Mouse (Mus musculus): Measurements from ENCODE around the gene Cdc42ep2.
A peak's percentile ranks its signal among the peaks of the same experiment; 100 is the strongest.

Cdc42ep2 gene

GRCm38 (mm10) chr19:5924713-5925093 lies at the start of gene Cdc42ep2:
Cdc42ep2 (minus strand) TSS chr19:5924816.
- peak; percentile 88 to 89 for DNase-seq

- no peak for DNase-seq
Measured at GRCm38 (mm10) chr19:5967664-5968063, 43.0 kb upstream of the Cdc42ep2 start.

DNA sequence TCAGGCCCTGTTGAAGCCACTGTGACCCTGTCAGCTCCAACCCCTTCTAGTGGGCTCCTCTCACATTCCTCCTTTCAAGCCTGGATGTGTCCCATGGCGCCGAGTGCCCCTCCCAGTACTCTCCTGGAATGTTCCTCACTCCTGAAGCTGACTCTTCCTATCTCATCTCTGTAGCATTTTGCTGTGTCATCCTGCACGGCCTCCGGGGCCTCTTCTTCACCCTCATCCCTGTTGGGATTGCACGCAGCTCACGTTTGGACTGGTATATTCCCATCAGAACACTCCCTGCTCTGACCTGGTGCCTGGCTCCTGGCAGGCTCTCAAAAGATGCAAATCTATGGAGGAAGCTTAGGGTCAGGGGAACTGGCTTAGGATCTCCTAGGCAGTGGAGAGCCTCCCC lies 42.2 kb upstream of the Cdc42ep2 start:
- DNase-seq: no peak

DNA sequence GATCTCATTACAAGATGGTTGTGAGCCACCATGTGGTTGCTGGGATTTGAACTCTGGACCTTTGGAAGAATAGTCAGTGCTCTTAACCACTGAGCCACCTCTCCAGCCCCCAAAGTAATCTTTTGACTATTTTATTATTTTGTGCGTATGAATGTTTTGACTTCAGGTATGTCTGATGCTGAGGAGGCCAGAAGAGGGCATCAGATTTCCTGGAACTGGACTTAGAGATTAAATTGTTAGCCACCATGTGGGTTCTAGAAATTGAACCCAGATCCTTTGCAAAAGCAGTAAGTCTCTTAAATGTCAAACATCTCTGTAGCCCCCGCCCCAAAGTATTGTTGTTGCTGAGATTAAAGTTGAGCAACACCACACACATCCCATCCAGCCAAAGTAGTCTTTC lies 41.3 kb upstream of the Cdc42ep2 start:
- DNase-seq: no peak

GRCm38 (mm10) chr19:5965280-5965679 lies 40.7 kb upstream of the Cdc42ep2 start:
- DNase-seq: peak; percentile 20 to 44

DNA sequence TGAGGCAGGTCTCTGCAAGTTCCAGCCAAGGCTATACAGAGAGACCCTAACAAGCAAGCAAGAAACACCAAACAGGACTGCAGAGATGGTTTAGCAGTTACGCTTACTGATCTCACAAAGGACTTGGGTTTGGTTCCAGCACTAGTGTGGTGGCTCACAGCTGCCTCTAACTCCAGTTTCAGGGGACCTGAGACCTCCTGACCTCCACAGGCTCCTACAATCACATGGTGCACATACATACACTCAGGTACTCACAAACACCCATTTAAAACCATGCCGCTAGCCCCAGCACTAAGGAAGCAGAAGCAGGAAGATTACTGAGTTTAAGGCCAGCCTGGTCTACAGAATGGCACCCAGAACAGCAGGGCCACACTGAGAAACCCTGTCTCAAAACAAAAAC lies 40.2 kb upstream of the Cdc42ep2 start:
- no peak for DNase-seq

DNA sequence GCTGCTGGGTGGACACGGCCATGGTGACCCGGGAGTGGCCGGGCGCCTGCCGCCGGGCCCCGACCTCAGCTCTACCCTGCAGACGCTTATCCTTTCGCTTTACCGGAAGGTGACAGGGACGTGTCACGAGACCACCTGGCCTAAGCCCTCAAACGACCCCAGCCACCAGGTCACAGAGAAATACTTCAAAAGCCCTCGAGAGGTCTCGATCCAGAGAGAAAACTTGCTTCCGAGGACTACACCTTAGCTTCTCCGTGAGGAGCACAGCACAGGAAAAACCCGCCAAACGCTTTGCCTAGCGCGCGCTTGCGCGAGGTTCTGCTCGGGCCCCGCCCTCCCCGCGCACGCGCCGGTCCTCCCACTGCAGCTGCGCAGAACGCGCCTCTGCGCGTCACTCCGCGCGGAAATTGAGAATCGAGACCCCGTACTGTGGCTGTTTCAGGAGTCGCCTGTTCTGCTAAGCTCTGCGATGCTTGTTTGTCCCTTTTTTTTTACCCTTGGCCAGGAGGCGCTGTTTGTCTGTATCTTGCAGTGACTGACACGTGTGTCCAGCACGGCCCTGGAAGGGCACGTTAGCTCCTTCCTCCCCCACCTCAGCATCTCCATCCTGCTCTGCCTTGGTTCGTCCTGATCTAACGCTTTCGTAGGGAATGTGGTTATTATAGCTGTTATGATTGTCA lies 39.4 kb upstream of the Cdc42ep2 start, which contains the start of gene Pola2:
Gene Pola2, minus strand, starts transcription at position 320 of the 680 bp plus-strand sequence.
- peak; percentile 79 to 84 for DNase-seq

GRCm38 (mm10) chr19:5962651-5963050 lies 38.0 kb upstream of the Cdc42ep2 start:
- no peak for DNase-seq

DNA sequence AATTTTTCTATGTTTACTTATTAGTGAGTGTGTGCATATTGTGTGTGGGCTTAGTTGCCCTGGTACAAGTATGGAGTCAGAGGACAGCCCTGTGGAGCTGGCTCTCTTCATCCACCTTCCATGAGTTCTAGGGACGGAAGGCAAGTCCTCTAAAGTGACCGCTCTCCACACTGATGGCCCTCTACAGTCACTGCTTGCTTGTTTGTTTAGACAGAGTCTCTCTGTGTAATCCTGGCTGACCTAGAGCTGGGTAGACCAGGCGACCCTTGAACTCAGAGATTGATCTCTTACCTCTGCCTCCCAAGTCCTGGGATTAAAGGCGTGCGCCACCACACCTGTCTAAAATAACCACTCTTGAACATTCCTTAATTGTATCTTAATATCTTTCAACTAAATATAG lies 32.8 kb upstream of the Cdc42ep2 start:
- DNase-seq: no peak

DNA sequence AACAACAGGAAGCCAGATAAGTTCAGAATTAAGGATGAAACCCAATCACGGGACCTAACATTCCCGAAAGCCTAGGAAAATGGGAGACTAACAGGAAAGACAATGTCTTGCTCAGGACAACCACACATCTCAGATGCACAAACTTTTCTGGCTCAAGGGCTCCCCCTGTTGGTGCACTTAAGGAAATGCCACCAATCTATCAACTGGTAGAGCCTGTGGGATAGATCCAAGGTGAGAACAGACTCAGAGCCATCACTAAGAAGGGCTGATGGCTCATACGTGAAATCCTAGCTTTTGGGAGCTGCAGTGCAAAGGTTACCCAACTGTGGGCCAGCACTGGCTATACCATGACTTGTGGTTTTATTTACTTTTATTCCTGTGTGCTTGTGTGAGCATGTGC lies 32.1 kb upstream of the Cdc42ep2 start:
- peak; percentile 27 to 44 for DNase-seq

- DNase-seq: no peak
Measured at GRCm38 (mm10) chr19:5955704-5956670, 31.4 kb upstream of the Cdc42ep2 start.

- no peak for DNase-seq
Measured at GRCm38 (mm10) chr19:5954936-5955335, 30.3 kb upstream of the Cdc42ep2 start.

DNA sequence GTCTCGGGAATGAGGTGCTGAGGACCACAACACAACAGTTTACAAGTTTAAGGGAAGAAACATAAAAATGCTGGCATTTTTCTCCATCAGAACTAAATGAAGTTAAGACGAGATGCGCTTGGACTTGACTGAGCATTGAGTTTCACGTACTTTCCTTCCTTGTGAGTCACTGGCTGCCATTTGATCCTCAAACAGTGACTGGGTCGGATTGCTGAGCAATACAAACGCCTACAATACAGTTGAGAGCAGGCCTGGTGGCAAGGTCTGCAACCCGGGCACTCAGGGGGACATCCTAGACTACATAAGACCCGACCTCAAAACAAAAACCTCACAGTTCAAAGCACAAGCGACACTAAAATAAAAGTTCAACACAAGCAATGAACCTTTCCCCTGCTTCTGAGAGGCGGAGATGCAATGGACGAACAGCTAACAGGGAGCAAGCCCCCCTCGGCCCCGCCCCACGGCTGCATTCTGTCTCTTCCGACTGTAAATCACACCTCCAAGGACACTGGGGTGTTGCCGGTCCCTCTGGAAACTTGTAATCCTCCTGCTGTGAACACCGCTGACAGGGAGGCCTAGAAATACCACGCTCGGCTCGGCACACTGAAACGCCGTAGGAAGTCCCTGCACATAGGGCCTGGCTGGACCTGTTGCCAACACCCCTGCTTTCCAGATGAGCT lies 29.6 kb upstream of the Cdc42ep2 start:
- no peak for DNase-seq

- no peak for DNase-seq
Measured at GRCm38 (mm10) chr19:5953201-5953770, 28.7 kb upstream of the Cdc42ep2 start.

DNA sequence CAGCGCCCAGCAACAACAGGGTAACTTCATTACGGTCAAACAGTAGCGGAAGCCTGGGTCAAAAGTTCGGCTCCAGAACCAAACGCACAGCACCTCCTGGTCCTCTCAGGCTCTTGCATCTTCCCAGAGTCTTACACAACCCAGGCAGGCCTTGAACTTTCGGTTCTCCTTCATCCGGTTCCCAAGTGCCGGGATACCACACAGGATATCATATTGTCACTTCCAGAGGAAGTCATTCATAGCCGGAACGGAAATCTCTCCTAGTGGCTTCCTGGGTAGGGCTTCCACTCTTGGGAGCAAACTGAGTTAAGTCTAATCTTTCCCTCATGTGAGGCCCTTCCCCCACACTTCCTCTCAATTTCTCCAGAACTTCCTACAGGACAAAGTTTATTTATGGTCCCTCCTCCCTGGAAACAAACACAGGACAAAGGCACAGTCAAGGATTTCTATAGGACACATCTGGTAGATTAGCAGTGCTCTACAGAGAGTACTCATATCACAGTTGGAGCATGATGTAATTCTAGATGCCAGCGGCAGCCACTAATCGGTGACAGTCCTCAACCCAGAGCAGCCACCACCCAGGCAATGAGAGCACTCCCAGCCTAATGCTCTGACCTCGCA lies 27.6 kb upstream of the Cdc42ep2 start:
- DNase-seq: no peak

GRCm38 (mm10) chr19:5951631-5952030 lies 27.0 kb upstream of the Cdc42ep2 start:
- DNase-seq: no peak

DNA sequence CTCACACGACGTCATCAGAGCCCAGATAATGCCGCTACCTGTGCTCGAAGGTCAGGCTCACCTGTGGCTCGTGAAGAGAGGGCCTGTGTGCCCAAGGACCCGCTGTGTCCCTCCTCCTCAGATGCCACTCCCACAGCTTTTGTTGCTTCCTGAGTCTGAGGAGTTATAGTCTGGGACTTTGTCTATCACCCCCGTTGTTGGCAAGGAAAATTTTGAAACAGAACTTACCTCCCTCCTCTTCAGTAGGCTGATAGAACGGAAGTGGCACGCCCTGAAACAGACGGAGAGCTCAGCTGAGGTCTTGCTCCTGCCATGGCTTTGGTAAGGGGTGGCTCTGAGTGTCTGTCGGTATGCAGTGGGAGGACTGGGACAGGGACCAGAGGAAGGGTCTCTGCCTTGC lies 25.6 kb upstream of the Cdc42ep2 start:
- DNase-seq: no peak

GRCm38 (mm10) chr19:5945891-5946290 lies 21.3 kb upstream of the Cdc42ep2 start:
- no peak for DNase-seq

- DNase-seq: no peak
Measured at GRCm38 (mm10) chr19:5945027-5945426, 20.4 kb upstream of the Cdc42ep2 start.

GRCm38 (mm10) chr19:5944145-5944544 lies 19.5 kb upstream of the Cdc42ep2 start:
- DNase-seq: no peak

DNA sequence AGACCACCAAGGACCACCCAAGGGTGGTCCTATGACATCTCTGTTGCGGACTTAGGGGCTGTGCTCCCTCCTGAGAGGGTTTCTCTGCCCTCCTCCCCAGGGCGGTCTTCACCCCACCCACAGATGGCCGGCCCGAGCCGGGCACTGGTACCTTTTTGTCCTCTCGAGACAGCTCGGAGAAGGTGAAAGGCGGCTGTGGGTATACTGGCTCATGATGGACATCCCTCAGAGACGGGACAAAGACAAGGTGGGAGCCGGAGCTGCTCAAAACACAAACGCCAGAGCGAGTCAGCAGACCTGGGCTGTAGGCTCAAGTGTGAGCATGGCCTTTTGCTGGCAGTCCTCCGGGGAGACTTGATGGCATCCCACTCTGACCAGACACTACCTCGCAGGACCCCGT lies 18.8 kb upstream of the Cdc42ep2 start:
- DNase-seq: no peak

DNA sequence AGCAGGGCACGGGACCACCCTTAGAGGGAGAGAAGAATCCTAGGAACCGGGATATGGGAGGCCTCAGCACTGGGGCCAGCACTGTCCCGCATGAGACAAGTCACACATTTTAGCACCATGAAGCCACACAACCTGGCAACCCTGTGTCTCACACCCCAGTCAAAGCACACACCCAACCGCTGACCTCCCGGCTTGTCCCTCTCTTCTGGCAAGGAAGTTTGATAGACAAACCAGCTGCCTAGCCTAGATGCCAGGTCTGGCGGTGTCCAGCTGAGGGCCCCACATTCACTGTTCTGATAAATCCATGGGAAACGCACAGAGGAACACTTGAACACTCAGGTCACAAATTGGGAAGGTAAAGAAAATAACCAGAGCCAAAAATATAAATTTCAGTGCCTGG lies 18.0 kb upstream of the Cdc42ep2 start:
- DNase-seq: no peak

DNA sequence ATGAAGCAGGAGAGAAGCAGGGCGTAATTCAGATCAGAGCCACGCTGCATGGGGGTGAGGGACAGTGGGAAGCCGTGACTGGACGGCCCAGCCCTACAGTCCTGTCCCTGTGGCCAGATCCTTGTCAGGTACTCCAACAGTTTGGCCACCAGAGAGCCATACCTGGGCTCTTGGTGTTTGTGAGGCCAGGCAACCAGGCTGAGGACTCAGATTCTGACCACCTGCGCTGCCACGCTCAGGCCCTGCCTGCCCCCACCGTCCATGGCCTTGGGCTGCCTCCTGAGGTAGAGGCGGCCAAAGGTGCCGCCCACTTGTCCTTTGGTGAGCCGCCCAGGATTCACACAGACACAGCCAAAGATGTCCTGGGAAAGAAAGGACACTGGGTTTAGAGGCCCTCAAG lies 16.0 kb upstream of the Cdc42ep2 start:
- DNase-seq: no peak
